Mouse (Mus musculus): Measurements from ENCODE around the gene Smpx.

Gene Smpx

GRCm38 (mm10) chrX:157698862-157699261, at the start of gene Smpx:
Gene Smpx, plus strand, starts transcription at chrX:157698910.
- DNase-seq (ENCODE audit: low spot score), result no peak

- no peak for DNase-seq (ENCODE audit: low spot score)
Measured at GRCm38 (mm10) chrX:157655047-157655446, 43.7 kb upstream of the Smpx start.

DNA sequence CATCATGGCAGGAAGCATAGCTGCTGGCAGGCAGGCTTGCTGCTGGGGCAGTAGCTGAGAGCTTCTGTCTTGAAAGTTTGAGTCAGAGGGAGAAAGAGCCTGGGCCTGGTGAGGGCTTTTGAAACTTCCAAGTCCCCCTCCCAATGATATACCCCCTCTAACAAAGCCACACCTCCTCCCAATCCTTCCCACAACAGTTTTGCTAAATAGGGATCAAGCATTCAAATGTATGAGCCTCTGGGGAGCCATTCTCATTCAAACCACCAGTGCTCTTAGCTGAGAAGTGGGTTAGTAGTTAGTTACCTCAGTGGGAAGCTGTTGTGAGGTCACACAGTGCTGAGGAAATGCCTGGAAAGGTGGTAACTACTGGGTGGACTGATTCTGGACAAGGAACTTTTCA, 41.4 kb upstream of the Smpx start:
- DNase-seq (ENCODE audit: low spot score), result no peak

- no peak for DNase-seq (ENCODE audit: low spot score)
Measured at GRCm38 (mm10) chrX:157671820-157672219, 26.9 kb upstream of the Smpx start.

- DNase-seq (ENCODE audit: low spot score), result no peak
Measured at GRCm38 (mm10) chrX:157674667-157675350, 23.9 kb upstream of the Smpx start.

DNA sequence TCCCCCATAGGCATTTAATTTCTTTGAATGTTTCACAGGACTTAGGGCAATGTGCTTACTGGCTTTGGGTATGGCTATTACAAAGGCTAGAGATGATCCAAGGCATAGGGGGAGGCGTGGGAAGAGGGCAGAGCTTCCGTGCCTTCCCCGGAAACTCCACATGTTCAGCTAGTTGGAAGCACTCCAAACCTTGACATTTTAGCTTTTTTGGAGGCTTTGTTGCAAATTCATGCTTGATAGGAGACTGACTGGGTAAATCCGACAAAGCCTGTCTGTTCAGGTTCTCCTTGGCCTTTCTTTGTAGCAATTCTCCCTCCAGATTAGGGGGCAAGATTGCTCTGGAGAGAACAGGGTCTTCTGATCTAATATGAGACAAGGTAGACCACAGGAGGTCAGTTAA, 7.5 kb upstream of the Smpx start:
- DNase-seq (ENCODE audit: low spot score), result no peak

GRCm38 (mm10) chrX:157697591-157698135, 1.0 kb upstream of the Smpx start:
- DNase-seq (ENCODE audit: low spot score), result no peak

GRCm38 (mm10) chrX:157707236-157707635, 8.5 kb downstream of the Smpx start:
- DNase-seq (ENCODE audit: low spot score), result no peak

DNA sequence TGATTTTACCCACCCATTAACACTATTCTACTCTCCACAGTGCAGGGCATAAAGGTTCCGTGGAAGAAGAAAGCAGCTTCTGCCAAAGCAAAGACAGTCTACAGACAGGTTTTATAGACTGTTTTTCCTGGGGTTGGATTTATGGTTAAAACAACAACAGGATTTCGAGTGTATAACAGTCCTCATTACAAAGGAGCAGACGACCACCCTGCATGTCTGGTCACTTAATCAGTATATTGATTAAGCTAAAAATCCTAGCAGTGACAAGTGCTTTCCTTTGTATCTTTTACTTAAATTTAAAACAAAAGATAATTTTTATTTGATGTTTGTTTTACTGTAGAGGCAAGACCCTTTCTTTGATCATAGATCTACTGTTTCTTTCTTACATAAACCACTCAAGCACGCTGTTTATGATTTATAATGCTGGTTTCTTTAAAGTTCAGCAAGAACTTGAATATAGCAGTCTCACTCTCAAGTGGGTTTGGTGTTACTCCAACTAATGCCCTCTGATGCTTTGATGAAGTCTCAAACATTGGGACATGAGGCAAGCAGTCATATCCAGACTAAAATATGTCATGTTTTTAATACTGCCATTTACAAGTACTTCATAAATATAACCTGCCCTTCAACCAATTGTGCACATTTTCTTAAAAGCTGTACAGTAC, 10.0 kb downstream of the Smpx start:
- DNase-seq (ENCODE audit: low spot score), result no peak

- no peak for DNase-seq (ENCODE audit: low spot score)
Measured at GRCm38 (mm10) chrX:157719907-157720306, 21.2 kb downstream of the Smpx start.

DNA sequence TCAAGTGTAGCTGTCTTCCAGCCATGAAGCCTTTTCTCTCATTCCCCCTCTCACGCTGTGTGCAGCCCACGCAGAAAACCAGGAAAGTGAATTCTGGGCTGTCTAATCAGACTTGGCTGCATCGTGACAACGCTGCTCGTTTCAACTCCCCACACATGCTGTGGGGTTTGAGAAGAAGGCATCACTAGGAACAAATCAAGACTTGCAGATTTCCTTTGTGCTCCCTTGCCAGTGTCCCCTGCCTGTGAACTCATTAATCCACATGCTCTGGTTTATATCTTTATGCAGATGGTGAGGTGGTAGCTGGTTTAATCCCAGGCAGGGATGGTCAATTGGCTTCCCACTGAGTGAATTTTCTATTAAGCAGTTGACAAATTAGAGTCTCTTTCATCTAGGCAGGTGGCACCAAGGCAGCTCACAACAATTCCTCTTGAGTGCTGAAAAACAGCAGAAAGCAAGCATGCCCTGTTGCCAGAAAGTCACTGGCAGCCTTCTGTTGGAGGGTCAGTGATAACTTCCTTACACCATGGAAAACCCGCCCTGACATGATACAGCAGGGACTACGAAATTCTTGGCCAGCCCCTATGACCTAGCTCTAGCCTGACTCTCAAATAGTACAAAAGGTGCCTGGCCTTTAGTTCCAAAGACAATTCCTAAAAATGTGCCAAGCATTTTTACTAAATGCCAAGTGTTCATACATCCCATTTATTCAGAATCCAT, 32.1 kb downstream of the Smpx start:
- no peak for DNase-seq (ENCODE audit: low spot score)

GRCm38 (mm10) chrX:157731658-157732314, 33.1 kb downstream of the Smpx start:
- DNase-seq (ENCODE audit: low spot score), result no peak

DNA sequence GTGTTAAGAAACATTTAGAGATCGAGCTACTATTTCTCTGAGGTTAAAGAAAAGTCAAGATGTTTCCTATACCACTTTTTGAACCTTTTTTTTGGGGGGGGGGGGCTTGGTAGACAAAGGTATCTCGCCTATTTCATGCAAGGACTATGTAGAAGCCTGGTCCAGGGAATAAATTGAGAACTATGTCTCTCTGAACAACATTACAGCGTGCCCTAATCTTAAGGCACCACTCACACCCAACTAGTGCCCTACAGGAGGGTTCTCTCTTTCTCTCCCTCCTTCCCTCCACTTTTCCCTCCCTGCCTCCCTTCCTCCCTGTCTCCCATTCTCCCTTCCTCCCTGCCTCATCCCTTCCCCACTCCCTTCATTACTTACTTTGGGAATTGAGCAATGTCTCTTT, 33.6 kb downstream of the Smpx start:
- no peak for DNase-seq (ENCODE audit: low spot score)

GRCm38 (mm10) chrX:157733836-157734235, 35.1 kb downstream of the Smpx start:
- DNase-seq (ENCODE audit: low spot score), result no peak

DNA sequence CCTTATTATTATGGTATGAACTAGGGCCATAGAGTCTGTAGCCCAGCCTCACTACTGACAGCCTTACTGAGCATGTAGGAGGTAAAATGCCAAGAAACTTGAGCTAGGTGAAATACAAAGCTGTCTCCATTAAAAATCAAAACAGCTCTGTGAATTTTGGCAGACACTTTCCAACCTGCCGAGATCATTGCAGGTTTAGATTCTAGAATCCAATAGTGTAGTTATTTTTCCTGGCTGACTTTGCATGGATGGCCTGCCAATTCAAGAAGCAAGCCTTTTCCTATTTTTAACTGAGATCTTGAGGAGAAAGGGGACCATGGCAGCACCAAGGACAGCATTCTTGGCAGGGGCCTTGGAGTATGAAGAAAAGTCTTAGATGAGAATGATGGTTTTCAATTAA, 35.6 kb downstream of the Smpx start:
- no peak for DNase-seq (ENCODE audit: low spot score)

GRCm38 (mm10) chrX:157747815-157748544, 49.3 kb downstream of the Smpx start:
- no peak for DNase-seq (ENCODE audit: low spot score)

- DNase-seq (ENCODE audit: low spot score), result no peak
Measured at GRCm38 (mm10) chrX:157754559-157754958, 55.8 kb downstream of the Smpx start.

GRCm38 (mm10) chrX:157762542-157762941, 63.8 kb downstream of the Smpx start:
- no peak for DNase-seq (ENCODE audit: low spot score)

- no peak for DNase-seq (ENCODE audit: low spot score)
Measured at GRCm38 (mm10) chrX:157801669-157802068, 103.0 kb downstream of the Smpx start.
